Mouse (Mus musculus) small intestine, adult 2 months (tissue): Measurements from ENCODE around the gene 1700025G04Rik. TPM values are rescaled to one million over a fixed set of nuclear protein-coding genes. Genes with fewer than 3 reads are reported as not detected.

Source experiments
- H3K27ac ChIP-seq: fragments of 200-500 bp; 2 replicates; pipeline ENCODE4 v1.5.1; 2012; ENCODE audit warnings: low read depth, low read length, control low read depth, inconsistent platforms; ENCODE audit not compliant: insufficient read depth
- H3K27me3 ChIP-seq: fragments of 200-500 bp; 2 replicates; pipeline ENCODE4 v1.6.1; 2012; ENCODE audit warnings: mild to moderate bottlenecking, moderate library complexity, low read length, inconsistent platforms; ENCODE audit not compliant: control insufficient read depth, insufficient read depth
- H3K36me3 ChIP-seq: fragments of 200-500 bp; 2 replicates; pipeline ENCODE4 v1.6.1; 2012; ENCODE audit warnings: mild to moderate bottlenecking, low read length, control low read depth, inconsistent platforms; ENCODE audit not compliant: control insufficient read depth, insufficient read depth
- H3K4me1 ChIP-seq: fragments of 200-500 bp; 2 replicates; pipeline ENCODE4 v1.6.1; 2012; ENCODE audit warnings: low read length, inconsistent platforms, mixed read lengths; ENCODE audit not compliant: control insufficient read depth, insufficient read depth, insufficient read length
- H3K4me3 ChIP-seq: fragments of 200-500 bp; 2 replicates; pipeline ENCODE4 v1.5.1; 2012; ENCODE audit warnings: low read depth, mild to moderate bottlenecking, control low read depth, inconsistent platforms, low read length, moderate library complexity
- CTCF ChIP-seq: fragments of 200-500 bp; IDR thresholded peaks from 2 replicates; pipeline ENCODE4 v1.5.1; 2012; ENCODE audit warnings: low read depth, mild to moderate bottlenecking, control low read depth, inconsistent platforms, low read length, moderate library complexity, mixed read lengths; ENCODE audit not compliant: insufficient replicate concordance, insufficient read length; ENCODE audit errors: extremely low read depth
- POLR2A ChIP-seq: fragments of 200-500 bp; IDR thresholded peaks from 2 replicates; pipeline ENCODE4 v1.6.1; 2012; ENCODE audit warnings: low read depth, mild to moderate bottlenecking, control low read depth, inconsistent platforms, low read length, moderate library complexity
- WGBS: fragments of 180-500 bp; shearing (Covaris S2); methylation state at CpG from one replicate; pipeline ENCODE4 v1.1.7; 2018; 5-methylcytosine and 5-hydroxymethylcytosine counted together
- polyA plus RNA-seq: library from polyadenylated mRNA; depleted of rRNA; stranded (reverse); fragments of >200 nt; gene quantifications from 2 replicates; pipeline ENCODE4 v1.2.3, GENCODE M21; 2012

Gene 1700025G04Rik
- polyA plus RNA-seq, 1 experiment, result 1.8 TPM

GRCm38 (mm10) chr1:152061745-152062144 lies 28.2 kb downstream of the 1700025G04Rik start:
- Histone ChIP-seq H3K27me3 (no peaks in the 10 kb centered on the region), H3K4me3 (no peak overlapping the region), H3K36me3 (no peaks in the 10 kb centered on the region), H3K4me1 (no peaks in the 10 kb centered on the region), H3K27ac (no peak overlapping the region)
- 89% methylated on average over 12 of the region's 12 CpGs for WGBS
- TF ChIP-seq CTCF, result no peak
- no peak for TF ChIP-seq POLR2A

GRCm38 (mm10) chr1:152060265-152060664 lies 29.7 kb downstream of the 1700025G04Rik start:
- TF ChIP-seq POLR2A, result no peak
- no peak for TF ChIP-seq CTCF
- Histone ChIP-seq H3K4me1 (no peaks in the 10 kb centered on the region), H3K4me3 (no peak overlapping the region), H3K36me3 (no peaks in the 10 kb centered on the region), H3K27me3 (no peaks in the 10 kb centered on the region), H3K27ac (no peak overlapping the region)
- WGBS, result 91% methylated on average over 3 of the region's 3 CpGs

GRCm38 (mm10) chr1:152058776-152059175 lies 31.1 kb downstream of the 1700025G04Rik start:
- no peaks in the 10 kb centered on the region for H3K36me3 ChIP-seq
- H3K27ac ChIP-seq, result no peak overlapping the region
- no peak for TF ChIP-seq POLR2A
- TF ChIP-seq CTCF, result no peak
- WGBS, result 67% methylated on average over 3 of the region's 3 CpGs
- no peaks in the 10 kb centered on the region for H3K4me1 ChIP-seq
- H3K27me3 ChIP-seq, result no peaks in the 10 kb centered on the region
- no peak overlapping the region for H3K4me3 ChIP-seq

GRCm38 (mm10) chr1:152053112-152053511 lies 36.8 kb downstream of the 1700025G04Rik start:
- Histone ChIP-seq H3K4me3 (no peak overlapping the region), H3K4me1 (peaks cover 10% of the 10 kb centered on the region; the same call in 1 of the 2 replicates), H3K27ac (no peak overlapping the region), H3K36me3 (no peaks in the 10 kb centered on the region), H3K27me3 (no peaks in the 10 kb centered on the region)
- 75% methylated on average over 5 of the region's 5 CpGs for WGBS
- no peak for TF ChIP-seq CTCF

- no peak overlapping the region for H3K27ac ChIP-seq
- TF ChIP-seq CTCF, result no peak
- no peak for TF ChIP-seq POLR2A
- no peaks in the 10 kb centered on the region for H3K36me3 ChIP-seq
- no peak overlapping the region for H3K4me3 ChIP-seq
- 15% methylated on average over 9 of the region's 9 CpGs for WGBS
- peaks cover 10% of the 10 kb centered on the region; the same call in 1 of the 2 replicates for H3K4me1 ChIP-seq
- no peaks in the 10 kb centered on the region for H3K27me3 ChIP-seq
Measured at GRCm38 (mm10) chr1:152051858-152052257, 38.1 kb downstream of the 1700025G04Rik start.

GRCm38 (mm10) chr1:152050037-152050436 lies 39.9 kb downstream of the 1700025G04Rik start:
- Histone ChIP-seq H3K4me1 (peaks cover 10% of the 10 kb centered on the region; the same call in 1 of the 2 replicates), H3K4me3 (no peak overlapping the region), H3K36me3 (no peaks in the 10 kb centered on the region), H3K27ac (no peak overlapping the region), H3K27me3 (no peaks in the 10 kb centered on the region)
- TF ChIP-seq CTCF, result no peak
- no peak for TF ChIP-seq POLR2A
- WGBS, result 87% methylated on average over 7 of the region's 7 CpGs

GRCm38 (mm10) chr1:152048291-152048690 lies 41.6 kb downstream of the 1700025G04Rik start:
- WGBS, result 59% methylated on average over 4 of the region's 4 CpGs
- no peak overlapping the region for H3K4me3 ChIP-seq

GRCm38 (mm10) chr1:152047416-152047815 lies 42.5 kb downstream of the 1700025G04Rik start:
- no peak for TF ChIP-seq POLR2A
- peaks cover 10% of the 10 kb centered on the region; the same call in 1 of the 2 replicates for H3K4me1 ChIP-seq
- H3K36me3 ChIP-seq, result no peaks in the 10 kb centered on the region
- H3K27ac ChIP-seq, result no peak overlapping the region
- WGBS, result 64% methylated on average over 5 of the region's 5 CpGs
- H3K27me3 ChIP-seq, result no peaks in the 10 kb centered on the region
- H3K4me3 ChIP-seq, result no peak overlapping the region

More at GRCm38 (mm10) chr1:152048291-152048690, 41.6 kb downstream of the 1700025G04Rik start:
- Histone ChIP-seq H3K27ac (no peak overlapping the region), H3K27me3 (no peaks in the 10 kb centered on the region), H3K36me3 (no peaks in the 10 kb centered on the region), H3K4me1 (peaks cover 10% of the 10 kb centered on the region; the same call in 1 of the 2 replicates)
- no peak for TF ChIP-seq CTCF
- TF ChIP-seq POLR2A, result no peak
